Mouse (Mus musculus) neural tube, embryonic 11.5 days (tissue): ENCODE results near the gene Smim22. TPM values are rescaled to one million over a fixed set of nuclear protein-coding genes. Genes with fewer than 3 reads are reported as not detected.

ENCODE experiments used
- ATAC-seq: fragments of 200-750 bp; cut with Nextera tagmentation; 2 replicates; pipeline ENCODE4 v1.8.0; 2017; ENCODE audit warnings: moderate number of reproducible peaks, mild to moderate bottlenecking, moderate TSS enrichment, moderate library complexity; ENCODE audit not compliant: insufficient read depth, low FRiP score, low TSS enrichment
- DNase-seq: peaks from one replicate; pipeline ENCODE4 v3.0.0-alpha.2; 2015; ENCODE audit warnings: low spot score
- H3K27ac ChIP-seq: fragments of 300-500 bp; sonication (generic); 2 replicates; pipeline ENCODE4 v1.5.1; 2014; ENCODE audit warnings: low read depth, mild to moderate bottlenecking, low read length
- H3K27me3 ChIP-seq: fragments of 300-500 bp; sonication (generic); 2 replicates; pipeline ENCODE4 v1.6.1; 2014; ENCODE audit warnings: mild to moderate bottlenecking, low read length, mixed read lengths; ENCODE audit not compliant: control insufficient read depth, insufficient read depth
- H3K36me3 ChIP-seq: fragments of 300-500 bp; sonication (generic); 2 replicates; pipeline ENCODE4 v1.6.1; 2014; ENCODE audit warnings: mild to moderate bottlenecking, low read length, moderate library complexity, mixed read lengths; ENCODE audit not compliant: control insufficient read depth, insufficient read depth
- H3K4me1 ChIP-seq: fragments of 300-500 bp; sonication (generic); 2 replicates; pipeline ENCODE4 v1.6.1; 2014; ENCODE audit warnings: low read length, mixed read lengths; ENCODE audit not compliant: control insufficient read depth, insufficient read depth
- H3K4me2 ChIP-seq: fragments of 300-500 bp; sonication (generic); 2 replicates; pipeline ENCODE4 v1.6.1; 2014; ENCODE audit warnings: low read depth, mild to moderate bottlenecking, moderate library complexity
- H3K4me3 ChIP-seq: fragments of 300-500 bp; sonication (generic); 2 replicates; pipeline ENCODE4 v1.5.1; 2014; ENCODE audit warnings: low read depth, low read length
- H3K9ac ChIP-seq: fragments of 300-500 bp; sonication (generic); 2 replicates; pipeline ENCODE4 v1.6.1; 2014; ENCODE audit warnings: mild to moderate bottlenecking, low read length
- H3K9me3 ChIP-seq: fragments of 300-500 bp; sonication (generic); 2 replicates; pipeline ENCODE4 v1.6.1; 2016; ENCODE audit warnings: low read length; ENCODE audit not compliant: control insufficient read depth
- WGBS: fragments of 180-500 bp; shearing (Covaris S2); extraction: QIAGEN DNeasy Blood & Tissue Kit; methylation state at CpG from one replicate; pipeline ENCODE4 v1.1.7; 2014; 5-methylcytosine and 5-hydroxymethylcytosine counted together
- polyA plus RNA-seq: library from polyadenylated mRNA; unstranded; fragments of >200 nt; fragmentation: Nextera tagmentation; extraction: Ambion mirVana; gene quantifications from 2 replicates; pipeline ENCODE4 v1.2.1, GENCODE M21; 2014

Gene Smim22
- polyA plus RNA-seq, 1 experiment from 2014 or later, result not detected

GRCm38 (mm10) chr16:4969055-4969843 lies 37.8 kb upstream of the Smim22 start:
- Histone ChIP-seq H3K27ac (no peak overlapping the region), H3K9me3 (no peaks in the 10 kb centered on the region), H3K27me3 (no peaks in the 10 kb centered on the region), H3K4me3 (no peak overlapping the region), H3K36me3 (no peaks in the 10 kb centered on the region), H3K4me1 (no peaks in the 10 kb centered on the region; the same call in 1 of the 2 replicates), H3K4me2 (no peak overlapping the region), H3K9ac (no peak overlapping the region)
- DNase-seq, result no peak
- 84% methylated on average over 5 of the region's 5 CpGs for WGBS
- no peak for ATAC-seq

DNA sequence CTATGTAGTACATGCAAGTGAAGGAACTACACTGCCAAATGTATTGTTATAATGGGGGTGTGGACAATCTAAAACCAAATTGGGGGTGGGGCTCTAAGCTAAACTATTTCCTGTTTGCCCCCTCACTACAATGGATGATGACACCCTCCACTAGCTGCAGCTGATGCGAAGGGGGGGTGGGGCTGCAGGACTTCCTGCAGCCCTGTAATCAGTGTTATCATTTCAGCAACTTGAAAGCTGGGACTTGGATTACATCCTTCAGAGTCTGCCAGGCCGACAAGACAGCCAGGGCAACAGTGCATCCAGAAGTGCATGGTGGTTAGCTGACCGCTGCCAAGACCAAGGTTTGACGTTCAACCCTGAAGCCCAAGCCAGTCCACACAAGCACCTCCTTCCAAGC lies 35.5 kb upstream of the Smim22 start:
- Histone ChIP-seq H3K4me3 (no peak overlapping the region), H3K4me2 (no peak overlapping the region), H3K27me3 (no peaks in the 10 kb centered on the region), H3K27ac (no peak overlapping the region), H3K4me1 (no peaks in the 10 kb centered on the region), H3K9me3 (no peaks in the 10 kb centered on the region), H3K36me3 (no peaks in the 10 kb centered on the region), H3K9ac (no peak overlapping the region)
- ATAC-seq, result no peak
- no peak for DNase-seq
- WGBS, result 74% methylated on average over 4 of the region's 4 CpGs

- Histone ChIP-seq H3K27ac (no peak overlapping the region), H3K27me3 (no peaks in the 10 kb centered on the region), H3K4me2 (no peak overlapping the region), H3K4me1 (no peaks in the 10 kb centered on the region), H3K9me3 (no peaks in the 10 kb centered on the region), H3K4me3 (no peak overlapping the region), H3K36me3 (no peaks in the 10 kb centered on the region), H3K9ac (no peak overlapping the region)
- no peak for DNase-seq
- WGBS, result 75% methylated on average over 5 of the region's 5 CpGs
- ATAC-seq, result no peak
Measured at GRCm38 (mm10) chr16:4974521-4974920, 32.6 kb upstream of the Smim22 start.

GRCm38 (mm10) chr16:4976180-4976579 lies 30.9 kb upstream of the Smim22 start:
- Histone ChIP-seq H3K36me3 (no peaks in the 10 kb centered on the region), H3K9me3 (no peaks in the 10 kb centered on the region), H3K4me3 (no peak overlapping the region), H3K4me2 (no peak overlapping the region), H3K27ac (no peak overlapping the region), H3K9ac (no peak overlapping the region), H3K27me3 (no peaks in the 10 kb centered on the region), H3K4me1 (no peaks in the 10 kb centered on the region)
- WGBS, result 73% methylated on average over 2 of the region's 2 CpGs
- no peak for ATAC-seq
- no peak for DNase-seq

GRCm38 (mm10) chr16:4978275-4979051 lies 28.6 kb upstream of the Smim22 start:
- Histone ChIP-seq H3K4me2 (no peak overlapping the region), H3K4me1 (no peaks in the 10 kb centered on the region), H3K36me3 (no peaks in the 10 kb centered on the region), H3K27me3 (no peaks in the 10 kb centered on the region), H3K4me3 (no peak overlapping the region), H3K9me3 (no peaks in the 10 kb centered on the region), H3K9ac (no peak overlapping the region), H3K27ac (no peak overlapping the region)
- no peak for DNase-seq
- ATAC-seq, result no peak
- WGBS, result 70% methylated on average over 5 of the region's 5 CpGs

DNA sequence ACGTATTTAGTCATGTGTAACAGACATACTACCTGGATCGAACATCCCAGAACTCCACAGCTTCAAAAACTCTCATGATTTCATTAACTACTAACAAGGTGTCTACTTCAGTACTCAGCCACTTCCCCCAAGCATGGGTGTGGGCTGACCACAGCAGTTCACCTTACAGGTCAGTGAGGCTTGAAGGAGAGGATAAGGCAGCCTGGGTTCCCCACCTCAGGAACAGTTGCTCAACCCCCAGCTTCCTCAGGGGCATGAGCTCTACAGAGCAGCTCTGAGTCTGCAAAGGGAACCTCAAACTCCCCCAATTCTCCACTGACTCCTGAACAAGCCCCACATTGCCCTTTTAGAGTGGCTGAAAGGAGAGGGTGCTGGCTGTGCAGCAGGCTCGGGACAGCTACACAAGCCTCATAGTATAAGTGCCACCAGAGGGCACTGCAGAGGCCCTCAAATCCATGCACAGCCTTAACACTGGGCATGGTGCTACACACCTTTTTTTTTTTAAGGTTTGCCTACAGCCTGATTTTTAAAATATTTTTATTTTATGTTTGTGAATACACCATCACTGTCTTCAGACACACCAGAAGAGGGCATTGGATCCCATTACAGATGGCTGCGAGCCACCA lies 27.2 kb upstream of the Smim22 start:
- no peak; the same call in 1 of the 2 replicates for ATAC-seq
- WGBS, result 80% methylated on average over 4 of the region's 4 CpGs
- Histone ChIP-seq H3K4me3 (no peak overlapping the region), H3K4me1 (no peaks in the 10 kb centered on the region), H3K36me3 (no peaks in the 10 kb centered on the region), H3K9ac (no peak overlapping the region), H3K4me2 (no peak overlapping the region), H3K27me3 (no peaks in the 10 kb centered on the region), H3K27ac (no peak overlapping the region), H3K9me3 (no peaks in the 10 kb centered on the region)
- peak; percentile 33 for DNase-seq

DNA sequence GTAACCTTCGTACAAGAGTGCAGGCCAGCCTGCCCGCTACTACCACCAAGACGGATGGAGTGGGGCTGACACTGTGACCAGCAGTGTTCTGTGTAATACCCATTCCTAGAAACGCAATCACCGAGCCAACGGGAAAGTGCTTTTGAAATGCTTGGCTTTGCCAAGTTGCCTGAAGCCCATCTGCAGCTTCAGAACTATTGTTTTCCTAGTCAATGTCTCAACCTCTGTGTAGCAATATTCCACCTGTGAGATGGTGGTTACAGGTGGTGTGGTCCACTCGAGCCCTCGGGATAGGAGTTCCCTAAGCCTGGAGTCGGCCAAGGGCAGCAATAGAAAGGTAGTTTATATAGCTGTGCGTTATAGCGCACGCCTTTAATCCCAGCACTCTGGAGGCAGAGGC lies 22.4 kb upstream of the Smim22 start:
- no peaks in the 10 kb centered on the region for H3K36me3 ChIP-seq
- H3K4me2 ChIP-seq, result no peak overlapping the region
- 94% methylated on average over 12 of the region's 12 CpGs for WGBS
- no peaks in the 10 kb centered on the region for H3K4me1 ChIP-seq
- no peak overlapping the region for H3K4me3 ChIP-seq
- no peak overlapping the region for H3K9ac ChIP-seq
- no peaks in the 10 kb centered on the region for H3K27me3 ChIP-seq
- H3K9me3 ChIP-seq, result no peaks in the 10 kb centered on the region
- no peak for ATAC-seq
- H3K27ac ChIP-seq, result no peak overlapping the region
- no peak for DNase-seq

- Histone ChIP-seq H3K4me3 (no peak overlapping the region), H3K9ac (no peak overlapping the region), H3K27me3 (no peaks in the 10 kb centered on the region), H3K4me2 (no peak overlapping the region), H3K36me3 (no peaks in the 10 kb centered on the region), H3K9me3 (no peaks in the 10 kb centered on the region), H3K27ac (no peak overlapping the region), H3K4me1 (no peaks in the 10 kb centered on the region)
- WGBS, result 90% methylated on average over 4 of the region's 4 CpGs
- ATAC-seq, result no peak
- no peak for DNase-seq
Measured at GRCm38 (mm10) chr16:4993276-4993675, 13.8 kb upstream of the Smim22 start.
